ENCODE assay signal across 19 mouse cellular contexts in genomic region chr3:102353277-102353900, GRCm38 (mm10).
DNase-seq lines count a peak whose midpoint lies in the region; ATAC-seq and TF ChIP-seq lines count a peak whose summit lies in the region.
"Had no signal": no experiment of that assay in that cellular context is flagged by ENCODE, and none has a peak within 500 bp of the region (broad histone marks: within the 10 kb centered on the region; RNA-seq: fewer than 3 reads in every experiment).

No protein-coding gene starts in this region.

- H3K4me3 ChIP-seq in hindbrain, postnatal 0 days (ENCODE audit: low read length), result no peak overlapping the region
- H3K4me3 ChIP-seq in midbrain, postnatal 0 days (ENCODE audit: low read depth, low read length), result no peak overlapping the region
- no peak overlapping the region for H3K4me3 ChIP-seq in lung, postnatal 0 days (ENCODE audit: low read depth, low read length)
- H3K4me3 ChIP-seq: embryonic facial prominence, embryonic 13.5 days; forebrain, embryonic 10.5 days; kidney, embryonic 15.5 days; limb, embryonic 12.5 days had no signal

- H3K9ac ChIP-seq in hindbrain, postnatal 0 days (replicated peaks; ENCODE audit: low read length), result no peak overlapping the region
- H3K9ac ChIP-seq in midbrain, postnatal 0 days (replicated peaks; ENCODE audit: low read length, poor library complexity, severe bottlenecking), result no peak overlapping the region
- H3K9ac ChIP-seq in lung, postnatal 0 days (replicated peaks; ENCODE audit: low read depth), result no peak overlapping the region
- H3K9ac ChIP-seq: embryonic facial prominence, embryonic 13.5 days; kidney, embryonic 15.5 days; limb, embryonic 12.5 days; liver, embryonic 14.5 days had no signal

- intact Hi-C loops in left cerebral cortex, postnatal 25 days (cut with DNase I), result no loop called here

- peaks cover 8% of the 10 kb centered on the region; the same call in 1 of the 2 replicates for H3K27me3 ChIP-seq in hindbrain, postnatal 0 days (ENCODE audit: insufficient read depth, low read length)
- peaks cover 57% of the 10 kb centered on the region for H3K27me3 ChIP-seq in midbrain, postnatal 0 days (ENCODE audit: insufficient read depth, low read length)
- H3K27me3 ChIP-seq in lung, postnatal 0 days (replicated peaks; ENCODE audit: insufficient read depth, low read length), result no peaks in the 10 kb centered on the region
- H3K27me3 ChIP-seq: kidney, embryonic 15.5 days; limb, embryonic 12.5 days had no signal

- no peak overlapping the region for H3K4me2 ChIP-seq in hindbrain, postnatal 0 days (ENCODE audit: low read depth, low read length)
- no peak overlapping the region for H3K4me2 ChIP-seq in midbrain, postnatal 0 days (ENCODE audit: low read depth, low read length, poor library complexity, severe bottlenecking)
- no peak overlapping the region for H3K4me2 ChIP-seq in lung, postnatal 0 days (replicated peaks; ENCODE audit: low read depth, low read length)
- H3K4me2 ChIP-seq: embryonic facial prominence, embryonic 13.5 days; kidney, embryonic 15.5 days; limb, embryonic 12.5 days had no signal

- no peak overlapping the region for H3K27ac ChIP-seq in hindbrain, postnatal 0 days
- no peak overlapping the region for H3K27ac ChIP-seq in midbrain, postnatal 0 days (ENCODE audit: low read depth, low read length)
- no peak overlapping the region for H3K27ac ChIP-seq in lung, postnatal 0 days (ENCODE audit: low read length)
- H3K27ac ChIP-seq: embryonic facial prominence, embryonic 13.5 days; forebrain, embryonic 10.5 days; kidney, embryonic 15.5 days; limb, embryonic 12.5 days; liver, embryonic 14.5 days had no signal

- H3K4me1 ChIP-seq in hindbrain, postnatal 0 days (ENCODE audit: insufficient read depth, low read length), result no peaks in the 10 kb centered on the region
- no peaks in the 10 kb centered on the region for H3K4me1 ChIP-seq in midbrain, postnatal 0 days (ENCODE audit: insufficient read depth, low read length)
- H3K4me1 ChIP-seq in lung, postnatal 0 days (ENCODE audit: insufficient read depth, low read depth, low read length), result no peaks in the 10 kb centered on the region
- H3K4me1 ChIP-seq: kidney, embryonic 15.5 days; limb, embryonic 12.5 days had no signal

- peak; percentile 95 for DNase-seq in Muller cell, postnatal 12 days (ENCODE audit: inconsistent ontology term)
- peak; percentile 45 for DNase-seq in embryo, embryonic 9.5 days (ENCODE audit: extremely low spot score)
- peak; percentile 23 for DNase-seq in hindbrain, postnatal 0 days (ENCODE audit: low spot score)
- peak; percentile 28 for DNase-seq in midbrain, postnatal 0 days (ENCODE audit: low spot score)
- no peak for DNase-seq in left cerebral cortex, adult 18-20 months (ENCODE audit: low spot score in 2 of 2)
- no peak for DNase-seq in lung, postnatal 0 days (ENCODE audit: low spot score)
- no peak for DNase-seq in gastrocnemius, adult 18-20 months (ENCODE audit: low spot score)
- DNase-seq in left cerebral cortex, postnatal 25 days (ENCODE audit: low spot score in 2 of 2), result no peak
- DNase-seq: adrenal gland, postnatal 10 days; cerebellum, adult 9-10 months; heart, adult 18-20 months; lung, postnatal 10 days; thymus, adult 18-20 months had no signal

- H3K36me3 ChIP-seq in hindbrain, postnatal 0 days (ENCODE audit: insufficient read depth, low read length), result no peaks in the 10 kb centered on the region
- no peaks in the 10 kb centered on the region for H3K36me3 ChIP-seq in midbrain, postnatal 0 days (ENCODE audit: insufficient read depth, low read length)
- no peaks in the 10 kb centered on the region for H3K36me3 ChIP-seq in lung, postnatal 0 days (ENCODE audit: insufficient read depth, low read length)
- H3K36me3 ChIP-seq: embryonic facial prominence, embryonic 13.5 days; forebrain, embryonic 10.5 days; kidney, embryonic 15.5 days; limb, embryonic 12.5 days had no signal

- ATAC-seq in hindbrain, postnatal 0 days, result peak; percentile 64
- ATAC-seq in midbrain, postnatal 0 days (ENCODE audit: low FRiP score), result no peak
- ATAC-seq in lung, postnatal 0 days, result no peak
- ATAC-seq: inflammation-experienced regulatory T-cells, adult 6 months had no signal

- TF ChIP-seq EP300 in lung, postnatal 0 days (IDR thresholded peaks at IDR 0.05), result no peak

- WGBS in hindbrain, postnatal 0 days, result 20% methylated on average over 6 of the region's 6 CpGs
- 21% methylated on average over 6 of the region's 6 CpGs for WGBS in midbrain, postnatal 0 days
- 82% methylated on average over 6 of the region's 6 CpGs for WGBS in lung, postnatal 0 days

- no peaks in the 10 kb centered on the region for H3K9me3 ChIP-seq in hindbrain, postnatal 0 days (ENCODE audit: low read length)
- H3K9me3 ChIP-seq in midbrain, postnatal 0 days (ENCODE audit: low read length), result no peaks in the 10 kb centered on the region
- H3K9me3 ChIP-seq in lung, postnatal 0 days (ENCODE audit: low read length), result no peaks in the 10 kb centered on the region
- H3K9me3 ChIP-seq: embryonic facial prominence, embryonic 13.5 days; forebrain, embryonic 10.5 days; kidney, embryonic 15.5 days; limb, embryonic 12.5 days had no signal

- TF ChIP-seq CTCF in hindbrain, postnatal 0 days (IDR thresholded peaks at IDR 0.05; ENCODE audit: low read depth), result no peak
- TF ChIP-seq CTCF in midbrain, postnatal 0 days (IDR thresholded peaks at IDR 0.05), result no peak
- no peak for TF ChIP-seq CTCF in lung, postnatal 0 days (IDR thresholded peaks at IDR 0.05)

Comparison
In these comparisons a context has a peak if more than half of its experiments do, and no peak if none do; other contexts are left out.
1. DNase-seq: peak in Muller cell, postnatal 12 days (single experiment), embryo, embryonic 9.5 days (single experiment), hindbrain, postnatal 0 days (single experiment) and midbrain, postnatal 0 days (single experiment); none in left cerebral cortex, adult 18-20 months (0 of 2), lung, postnatal 0 days (single experiment), gastrocnemius, adult 18-20 months (single experiment) and left cerebral cortex, postnatal 25 days (0 of 2).